Mouse (Mus musculus): Measurements from ENCODE around the gene Gm47955.
"Not testable (repeated sequence)": the region's sequence is repeated elsewhere in the genome, so short reads cannot be mapped to it uniquely, and the experiment has no call there.

Gm47955 gene

DNA sequence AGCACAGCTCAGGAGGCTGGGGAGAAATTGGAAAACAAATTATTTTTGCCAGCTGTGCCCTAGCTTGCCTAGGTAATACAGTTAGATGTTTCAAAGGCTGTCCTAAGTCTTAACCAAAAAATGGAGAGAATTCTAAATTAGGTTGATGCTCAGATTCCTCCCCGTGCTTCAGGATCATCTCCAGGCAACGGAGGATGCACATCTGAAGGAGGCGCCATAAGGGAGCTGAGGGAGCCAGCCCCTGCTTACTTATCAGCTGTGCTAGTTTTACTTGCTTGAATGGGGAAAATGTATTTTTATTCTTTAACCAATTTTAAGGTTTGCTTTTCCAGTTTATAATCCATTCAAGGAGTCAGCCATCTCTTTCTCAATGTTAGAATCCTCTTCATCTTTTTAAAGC is 33.9 kb downstream of the Gm47955 start:
- DNase-seq = no peak

DNA sequence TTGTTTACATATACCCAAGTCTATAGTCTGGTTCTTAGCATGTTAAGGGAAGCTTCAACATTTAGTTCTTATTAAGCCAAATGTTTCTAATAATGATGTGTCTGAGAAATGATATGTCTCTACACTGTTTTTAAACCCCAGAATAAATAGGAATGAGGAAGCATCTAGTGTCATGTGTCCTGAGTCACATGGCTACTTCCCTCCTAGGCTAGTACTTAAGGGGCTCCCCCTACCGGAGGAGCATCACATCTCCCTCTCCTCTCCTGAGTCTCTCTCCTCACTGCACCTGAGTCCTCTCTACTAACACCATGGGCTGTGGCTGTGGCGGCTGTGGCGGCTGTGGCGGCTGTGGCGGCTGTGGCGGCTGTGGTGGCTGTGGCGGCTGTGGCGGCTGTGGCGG is 40.2 kb downstream of the Gm47955 start, which contains the start of gene Gm47959:
TSS of gene Gm47959 (plus strand) at position 243 of the 400 bp plus-strand sequence.
- not testable (repeated sequence) for DNase-seq

DNA sequence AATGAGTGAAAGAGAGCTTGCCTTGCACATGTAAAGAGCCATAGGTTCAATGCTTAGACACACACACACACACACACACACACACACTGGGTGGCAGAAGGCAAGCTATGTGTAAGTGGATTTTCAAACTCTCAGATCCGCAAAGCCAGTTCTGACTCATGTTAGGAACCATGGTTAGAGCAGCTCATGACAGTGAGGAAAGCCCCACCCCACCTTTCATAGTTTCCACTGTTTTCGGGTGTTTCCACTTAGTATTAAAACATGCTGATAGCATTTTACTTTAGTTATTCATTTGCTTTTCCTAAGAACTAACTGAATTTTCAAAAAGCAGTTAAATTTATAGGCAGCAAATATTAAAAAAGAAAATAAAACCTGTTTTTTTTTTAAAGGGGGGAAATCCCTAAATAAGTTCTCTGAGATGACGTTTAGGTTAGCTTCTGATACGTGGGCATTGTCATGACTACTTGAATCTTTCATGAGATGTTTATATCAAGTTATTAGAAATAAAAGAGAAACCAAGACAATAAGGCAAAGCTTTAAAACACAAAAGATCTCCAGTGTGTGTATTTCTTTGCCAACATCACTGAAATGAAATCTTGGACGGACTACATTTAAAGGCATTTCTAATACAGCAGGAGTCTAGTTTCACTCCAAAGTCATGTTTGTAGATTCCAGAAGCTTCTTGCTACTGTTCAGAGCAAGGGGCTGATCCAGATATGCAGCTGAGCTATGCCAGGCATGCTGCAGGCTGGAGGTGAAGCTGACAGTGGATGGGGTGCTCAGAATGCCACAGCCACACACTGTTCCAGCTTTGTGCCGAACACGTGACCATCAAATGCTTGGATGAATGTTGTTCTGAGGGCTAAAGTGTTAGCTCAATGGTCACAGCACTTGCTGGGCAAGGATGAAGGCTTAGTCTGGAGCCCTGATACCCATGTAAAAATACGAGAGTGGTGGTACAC is 46.4 kb downstream of the Gm47955 start:
- DNase-seq = no peak

DNA sequence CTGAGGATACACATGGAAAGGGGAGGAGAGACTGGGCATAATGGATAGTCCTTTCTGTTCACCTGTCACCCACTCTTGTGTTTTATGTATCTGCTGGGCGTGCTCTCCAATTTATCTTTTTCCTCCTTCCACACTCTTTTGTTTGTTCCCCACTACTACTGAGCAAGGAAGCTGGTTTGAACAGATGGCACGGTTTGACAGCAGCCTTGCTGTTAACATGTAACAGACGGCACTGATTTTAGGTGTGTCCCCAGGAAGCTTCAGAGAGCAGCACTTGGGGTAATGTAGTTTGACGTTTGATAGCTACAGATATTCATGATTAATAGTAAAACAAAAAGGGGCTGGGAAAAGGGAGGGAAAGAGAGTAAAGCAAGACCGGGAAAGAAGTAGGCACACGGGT is 47.4 kb downstream of the Gm47955 start:
- DNase-seq = no peak
